Comparison of ENCODE assay signal across 17 mouse cellular contexts in genomic region chr8:126580826-126581225, GRCm38 (mm10).
"Had no signal": no experiment of that assay in that cellular context is flagged by ENCODE, and none has a peak within 500 bp of the region (broad histone marks: within the 10 kb centered on the region; RNA-seq: fewer than 3 reads in every experiment).

No protein-coding gene starts in this region.

- H3K4me2 ChIP-seq: intestine, embryonic 15.5 days; limb, embryonic 12.5 days; liver, embryonic 15.5 days; neural tube, embryonic 15.5 days; stomach, embryonic 15.5 days had no signal

- H3K27me3 ChIP-seq: intestine, embryonic 15.5 days; limb, embryonic 12.5 days; liver, embryonic 15.5 days; neural tube, embryonic 15.5 days; stomach, embryonic 15.5 days had no signal

- DNase-seq: kidney, adult 18-20 months; kidney, postnatal 25 days; layer of hippocampus, postnatal 36 days; liver; lung, adult 2 months; lung, postnatal 36 days; midbrain, embryonic 14.5 days; thymus, adult 2 months; thymus, postnatal 25 days had no signal

- H3K36me3 ChIP-seq: intestine, embryonic 15.5 days; liver, embryonic 15.5 days; neural tube, embryonic 15.5 days; stomach, embryonic 15.5 days had no signal

- H3K9ac ChIP-seq: intestine, embryonic 15.5 days; limb, embryonic 12.5 days; liver, embryonic 15.5 days; neural tube, embryonic 15.5 days; stomach, embryonic 15.5 days had no signal

- H3K9me3 ChIP-seq: intestine, embryonic 15.5 days; limb, embryonic 12.5 days; liver, embryonic 15.5 days; midbrain, embryonic 10.5 days; neural tube, embryonic 15.5 days; stomach, embryonic 15.5 days had no signal

- ATAC-seq: intestine, embryonic 15.5 days; lung, postnatal 0 days had no signal

- H3K4me3 ChIP-seq: intestine, embryonic 15.5 days; limb, embryonic 12.5 days; liver, embryonic 15.5 days; midbrain, embryonic 10.5 days; myocyte; neural tube, embryonic 15.5 days; stomach, embryonic 15.5 days had no signal

- H3K27ac ChIP-seq: intestine, embryonic 15.5 days; limb, embryonic 12.5 days; liver, embryonic 15.5 days; midbrain, embryonic 10.5 days; neural tube, embryonic 15.5 days; stomach, embryonic 15.5 days had no signal
